Mouse (Mus musculus): ENCODE measurements around the gene Car2. TPM values are rescaled to one million over a fixed set of nuclear protein-coding genes. Genes with fewer than 3 reads are reported as not detected.

The Car2 gene
- polyA plus RNA-seq, 1 experiment from 2014 or later = 65.5 TPM

DNA sequence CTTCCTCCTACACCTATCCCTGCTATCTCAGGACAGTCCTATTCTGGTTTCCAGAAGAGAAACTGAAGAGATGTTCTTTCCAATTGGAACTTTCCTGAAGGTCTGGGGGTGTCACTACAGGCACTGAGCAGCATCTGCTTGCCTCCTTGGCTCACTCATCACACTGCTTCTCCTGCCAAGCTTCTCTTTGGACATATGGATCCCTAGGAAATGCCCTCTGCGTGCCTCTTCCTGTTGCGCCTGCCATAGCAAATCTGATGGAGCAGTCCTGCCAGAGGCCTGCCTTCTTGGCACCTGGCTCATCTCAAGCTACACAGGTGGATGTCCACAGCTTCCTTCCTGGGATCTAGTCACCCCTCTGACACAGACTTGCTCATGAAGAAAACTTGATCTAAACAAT, 64.0 kb downstream of the Car2 start:
- Histone ChIP-seq H3K9me3 (ENCODE audit: control insufficient read depth, low read length) (no peaks in the 10 kb centered on the region), H3K9ac (ENCODE audit: low read depth, low read length) (no peak overlapping the region), H3K4me2 (ENCODE audit: low read length) (no peak overlapping the region), H3K4me3 (ENCODE audit: low read length) (no peak overlapping the region), H3K27me3 (replicated peaks; ENCODE audit: control insufficient read depth, insufficient read depth, low read length) (no peaks in the 10 kb centered on the region), H3K27ac (ENCODE audit: low read depth, low read length) (no peak overlapping the region), H3K4me1 (ENCODE audit: control insufficient read depth, insufficient read depth, low read depth, low read length) (no peaks in the 10 kb centered on the region), H3K36me3 (ENCODE audit: control insufficient read depth, insufficient read depth, low read length) (no peaks in the 10 kb centered on the region)
- peak; percentile 63; the same call in 1 of the 2 replicates for ATAC-seq
- WGBS = 81% methylated on average over 2 of the region's 2 CpGs

Other genes with a start within 250 kb of the Car2 start
- 1.7 TPM in 2 replicates for gene Car13, start 244.5 kb upstream of the Car2 start, polyA plus RNA-seq (2015; fragmentation: Nextera tagmentation; extraction: Ambion mirVana)
- gene Car1, start 77.9 kb upstream of the Car2 start, polyA plus RNA-seq (2015; fragmentation: Nextera tagmentation; extraction: Ambion mirVana) = 0.17 TPM in 1 of 2 replicates, not detected in the other
- 3.3 and 14.8 TPM in 2 replicates for gene Car3, start 22.8 kb upstream of the Car2 start, polyA plus RNA-seq (2015; fragmentation: Nextera tagmentation; extraction: Ambion mirVana)